Mouse (Mus musculus) small intestine, adult 2 months (tissue): ENCODE measurements around the gene Prune2.

ENCODE experiments used
- CTCF ChIP-seq: fragments of 200-500 bp; IDR thresholded peaks from 2 replicates; pipeline ENCODE4 v1.5.1; 2012; ENCODE audit warnings: low read depth, mild to moderate bottlenecking, control low read depth, inconsistent platforms, low read length, moderate library complexity, mixed read lengths; ENCODE audit not compliant: insufficient replicate concordance, insufficient read length; ENCODE audit errors: extremely low read depth
- POLR2A ChIP-seq: fragments of 200-500 bp; IDR thresholded peaks from 2 replicates; pipeline ENCODE4 v1.6.1; 2012; ENCODE audit warnings: low read depth, mild to moderate bottlenecking, control low read depth, inconsistent platforms, low read length, moderate library complexity

GRCm38 (mm10) chr19:16950664-16951363 lies 5.1 kb upstream of the Prune2 start:
- TF ChIP-seq POLR2A, result no peak
- TF ChIP-seq CTCF, result no peak
